Mouse (Mus musculus) midbrain, embryonic 14.5 days (tissue): ENCODE measurements at regions not wholly inside any gene's neighbourhood (a gene's known extent, or its start where the extent isn't known, plus 50 kb on each side); places are given as distances from the start of the nearest gene placed in this dataset.

Experiments used
- ATAC-seq: fragments of 200-750 bp; cut with Nextera tagmentation; 2 replicates; pipeline ENCODE4 v1.8.0; 2017; ENCODE audit warnings: moderate number of reproducible peaks, moderate library complexity; ENCODE audit not compliant: low FRiP score, low TSS enrichment
- DNase-seq: peaks from one replicate; pipeline ENCODE4 v3.0.0-alpha.2; 2015
- H3K27ac ChIP-seq: fragments of 300-500 bp; sonication (generic); replicated peaks from 2 replicates; pipeline ENCODE4 v1.5.1; 2014; ENCODE audit warnings: mild to moderate bottlenecking, low read depth, low read length, moderate library complexity
- H3K27me3 ChIP-seq: fragments of 300-500 bp; sonication (generic); 2 replicates; pipeline ENCODE4 v1.6.1; 2014; ENCODE audit warnings: low read length, control low read depth, mixed read lengths; ENCODE audit not compliant: control insufficient read depth, insufficient read depth
- H3K36me3 ChIP-seq: fragments of 300-500 bp; sonication (generic); 2 replicates; pipeline ENCODE4 v1.6.1; 2014; ENCODE audit warnings: low read length, control low read depth; ENCODE audit not compliant: control insufficient read depth, insufficient read depth
- H3K4me1 ChIP-seq: fragments of 300-500 bp; sonication (generic); 2 replicates; pipeline ENCODE4 v1.6.1; 2014; ENCODE audit warnings: mild to moderate bottlenecking, antibody characterized with exemption, low read length, control low read depth; ENCODE audit not compliant: control insufficient read depth, insufficient read depth
- H3K4me2 ChIP-seq: fragments of 300-500 bp; sonication (generic); 2 replicates; pipeline ENCODE4 v1.6.1; 2014; ENCODE audit warnings: mild to moderate bottlenecking, low read length, moderate library complexity
- H3K4me3 ChIP-seq: fragments of 300-500 bp; sonication (generic); replicated peaks from 2 replicates; pipeline ENCODE4 v1.5.1; 2014; ENCODE audit warnings: low read depth, low read length
- H3K9ac ChIP-seq: fragments of 300-500 bp; sonication (generic); replicated peaks from 2 replicates; pipeline ENCODE4 v1.6.1; 2014; ENCODE audit warnings: mild to moderate bottlenecking, low read length, moderate library complexity
- H3K9me3 ChIP-seq: fragments of 300-500 bp; sonication (generic); 2 replicates; pipeline ENCODE4 v1.6.1; 2016; ENCODE audit warnings: low read length, control low read depth, mixed read lengths; ENCODE audit not compliant: control insufficient read depth
- WGBS: fragments of 180-500 bp; shearing (Covaris S2); extraction: QIAGEN DNeasy Blood & Tissue Kit; methylation state at CpG from one replicate; pipeline ENCODE4 v1.1.7; 2014; 5-methylcytosine and 5-hydroxymethylcytosine counted together

DNA sequence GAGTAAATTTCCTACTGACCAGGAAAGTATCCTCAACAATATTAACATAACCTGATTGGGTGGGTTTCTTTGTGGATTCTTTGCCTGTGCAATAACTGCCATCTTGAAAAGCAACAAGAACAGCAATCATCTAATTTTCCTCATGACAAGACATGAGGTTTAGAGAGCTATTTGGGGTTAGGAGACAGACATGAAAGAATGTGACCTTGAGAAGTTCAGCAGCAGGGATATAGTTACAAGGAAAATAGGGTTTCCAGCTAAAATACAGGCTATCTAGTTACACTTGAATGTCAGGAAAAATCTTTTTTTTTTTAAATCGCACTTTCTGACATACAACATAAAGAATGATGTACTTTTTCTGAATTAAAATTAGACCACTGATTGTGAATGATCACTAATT lies 83.7 kb upstream of the Lama2 start:
- Histone ChIP-seq H3K27me3 (no peaks in the 10 kb centered on the region), H3K9me3 (no peaks in the 10 kb centered on the region), H3K4me3 (no peak overlapping the region), H3K9ac (no peak overlapping the region), H3K27ac (no peak overlapping the region), H3K4me1 (no peaks in the 10 kb centered on the region), H3K4me2 (no peak overlapping the region), H3K36me3 (no peaks in the 10 kb centered on the region)
- 89% methylated on average over 1 of the region's 1 CpGs for whole genome bisulfite sequencing
- ATAC-seq (no peak), DNase-seq (no peak)

GRCm38 (mm10) chr10:27698305-27698704 lies 78.7 kb upstream of the Lama2 start:
- ATAC-seq = no peak
- WGBS = 18% methylated on average over 6 of the region's 6 CpGs
- H3K27me3 ChIP-seq = no peaks in the 10 kb centered on the region
- no peaks in the 10 kb centered on the region for H3K4me1 ChIP-seq
- DNase-seq = peak; percentile 6
- H3K4me3 ChIP-seq = no peak overlapping the region
- no peak overlapping the region for H3K27ac ChIP-seq
- no peak overlapping the region for H3K4me2 ChIP-seq
- H3K36me3 ChIP-seq = no peaks in the 10 kb centered on the region
- no peaks in the 10 kb centered on the region for H3K9me3 ChIP-seq
- H3K9ac ChIP-seq = no peak overlapping the region

- H3K36me3 ChIP-seq = no peaks in the 10 kb centered on the region
- H3K9me3 ChIP-seq = no peaks in the 10 kb centered on the region
- H3K4me2 ChIP-seq = no peak overlapping the region
- ATAC-seq (no peak), DNase-seq (no peak)
- no peaks in the 10 kb centered on the region for H3K27me3 ChIP-seq
- no peak overlapping the region for H3K27ac ChIP-seq
- no peak overlapping the region for H3K4me3 ChIP-seq
- no peak overlapping the region for H3K9ac ChIP-seq
- H3K4me1 ChIP-seq = no peaks in the 10 kb centered on the region
- WGBS = 81% methylated on average over 2 of the region's 2 CpGs
Observed at GRCm38 (mm10) chr10:27681376-27681775, 61.8 kb upstream of the Lama2 start.

DNA sequence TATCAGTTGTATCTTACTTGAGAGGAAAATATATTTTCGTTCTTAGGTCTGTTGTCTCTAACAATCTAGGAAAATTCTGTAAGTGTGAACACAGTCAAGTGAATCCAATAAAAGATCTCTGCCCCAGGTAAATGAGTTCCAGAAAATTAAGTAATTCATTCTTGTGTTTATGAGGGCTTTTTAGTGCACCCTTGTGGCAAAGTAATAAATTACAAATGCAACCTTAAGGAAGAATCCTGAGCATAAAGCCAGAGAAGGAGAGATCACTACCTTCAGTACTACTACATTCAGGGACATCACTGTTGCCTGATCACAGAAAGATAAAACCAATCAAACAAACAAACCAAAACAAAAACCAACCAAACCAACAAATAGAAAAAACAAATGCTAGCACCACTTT lies 56.0 kb upstream of the Lama2 start:
- Histone ChIP-seq H3K4me2 (no peak overlapping the region), H3K36me3 (no peaks in the 10 kb centered on the region), H3K9me3 (no peaks in the 10 kb centered on the region), H3K9ac (no peak overlapping the region), H3K27me3 (no peaks in the 10 kb centered on the region), H3K27ac (no peak overlapping the region), H3K4me1 (no peaks in the 10 kb centered on the region), H3K4me3 (no peak overlapping the region)
- peak; percentile 17 for DNase-seq
- WGBS = 91% methylated on average over 1 of the region's 1 CpGs
- no peak for ATAC-seq

- Histone ChIP-seq H3K9ac (no peak overlapping the region), H3K9me3 (no peaks in the 10 kb centered on the region), H3K27ac (no peak overlapping the region), H3K4me1 (no peaks in the 10 kb centered on the region), H3K4me2 (no peak overlapping the region), H3K27me3 (no peaks in the 10 kb centered on the region), H3K36me3 (no peaks in the 10 kb centered on the region), H3K4me3 (no peak overlapping the region)
- WGBS = 77% methylated on average over 4 of the region's 4 CpGs
- DNase-seq (no peak), ATAC-seq (no peak)
Observed at GRCm38 (mm10) chr10:27674379-27674778, 54.8 kb upstream of the Lama2 start.
